Mouse (Mus musculus): ENCODE measurements around the gene Gprc5b. TPM values are rescaled to one million over a fixed set of nuclear protein-coding genes. Genes with fewer than 3 reads are reported as not detected.

Gene Gprc5b
- polyA plus RNA-seq, 1 experiment = 57.4 TPM

DNA sequence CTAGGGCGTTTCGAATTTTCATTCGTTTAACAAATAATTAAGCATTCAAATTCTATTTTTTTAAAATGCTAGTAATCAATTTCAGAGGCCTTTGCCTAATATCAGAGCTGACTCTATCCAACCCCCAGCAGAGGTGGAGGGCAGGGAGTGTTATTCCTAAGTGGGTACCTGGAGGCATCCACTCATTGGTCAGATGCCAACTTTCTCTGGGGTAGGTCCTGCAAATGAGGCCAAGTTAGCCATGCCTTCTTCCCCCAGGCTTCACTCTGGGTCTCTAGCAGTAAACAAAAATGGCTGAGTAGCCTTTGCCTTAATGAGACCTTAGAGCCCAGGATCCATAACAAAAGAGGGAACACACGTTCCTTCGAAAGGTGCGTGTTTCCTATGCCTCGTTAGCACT, 15.9 kb downstream of the Gprc5b start:
- Histone ChIP-seq H3K27me3 (ENCODE audit: control insufficient read depth, insufficient read depth, low read length) (no peaks in the 10 kb centered on the region), H3K4me1 (ENCODE audit: control insufficient read depth, insufficient read depth, low read length) (peaks cover 2% of the 10 kb centered on the region), H3K27ac (ENCODE audit: control insufficient read depth, insufficient read depth, low read depth, low read length) (no peak overlapping the region), H3K4me3 (ENCODE audit: control insufficient read depth, low read depth, low read length) (no peak overlapping the region), H3K36me3 (ENCODE audit: control insufficient read depth, insufficient read depth, low read length) (no peaks in the 10 kb centered on the region)
- no peak for TF ChIP-seq CTCF (IDR thresholded peaks at IDR 0.05; ENCODE audit: control insufficient read depth, insufficient read depth, insufficient replicate concordance, low read depth, low read length)
- TF ChIP-seq POLR2A (IDR thresholded peaks at IDR 0.05; ENCODE audit: control insufficient read depth, low read depth, low read length) = no peak

DNA sequence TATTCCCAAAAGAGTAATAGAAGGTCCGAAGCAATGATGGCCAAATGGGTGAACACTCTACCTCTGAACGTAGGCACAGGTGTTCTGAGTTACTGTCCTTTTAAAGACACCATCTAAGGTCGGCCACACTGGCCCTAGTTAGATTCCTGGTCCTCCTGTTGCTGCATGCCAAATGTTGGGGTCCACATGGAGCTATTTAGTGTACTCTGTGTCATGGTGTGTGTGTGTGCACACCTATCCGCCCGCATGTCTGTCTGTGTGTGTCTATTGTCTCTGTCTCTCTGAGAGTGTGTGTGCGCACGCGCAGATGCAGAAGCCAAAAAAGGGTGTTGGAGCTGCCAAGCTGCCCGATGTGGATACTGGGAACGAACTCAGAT, 17.9 kb downstream of the Gprc5b start:
- Histone ChIP-seq H3K4me3 (ENCODE audit: control insufficient read depth, low read depth, low read length) (peak overlapping the region; percentile 61), H3K27me3 (ENCODE audit: control insufficient read depth, insufficient read depth, low read length) (no peaks in the 10 kb centered on the region), H3K27ac (ENCODE audit: control insufficient read depth, insufficient read depth, low read depth, low read length) (no peak overlapping the region; the same call in 1 of the 2 replicates), H3K36me3 (ENCODE audit: control insufficient read depth, insufficient read depth, low read length) (no peaks in the 10 kb centered on the region), H3K4me1 (ENCODE audit: control insufficient read depth, insufficient read depth, low read length) (peaks cover 2% of the 10 kb centered on the region)
- TF ChIP-seq CTCF (IDR thresholded peaks at IDR 0.05; ENCODE audit: control insufficient read depth, insufficient read depth, insufficient replicate concordance, low read depth, low read length) (no peak), POLR2A (IDR thresholded peaks at IDR 0.05; ENCODE audit: control insufficient read depth, low read depth, low read length) (no peak)

DNA sequence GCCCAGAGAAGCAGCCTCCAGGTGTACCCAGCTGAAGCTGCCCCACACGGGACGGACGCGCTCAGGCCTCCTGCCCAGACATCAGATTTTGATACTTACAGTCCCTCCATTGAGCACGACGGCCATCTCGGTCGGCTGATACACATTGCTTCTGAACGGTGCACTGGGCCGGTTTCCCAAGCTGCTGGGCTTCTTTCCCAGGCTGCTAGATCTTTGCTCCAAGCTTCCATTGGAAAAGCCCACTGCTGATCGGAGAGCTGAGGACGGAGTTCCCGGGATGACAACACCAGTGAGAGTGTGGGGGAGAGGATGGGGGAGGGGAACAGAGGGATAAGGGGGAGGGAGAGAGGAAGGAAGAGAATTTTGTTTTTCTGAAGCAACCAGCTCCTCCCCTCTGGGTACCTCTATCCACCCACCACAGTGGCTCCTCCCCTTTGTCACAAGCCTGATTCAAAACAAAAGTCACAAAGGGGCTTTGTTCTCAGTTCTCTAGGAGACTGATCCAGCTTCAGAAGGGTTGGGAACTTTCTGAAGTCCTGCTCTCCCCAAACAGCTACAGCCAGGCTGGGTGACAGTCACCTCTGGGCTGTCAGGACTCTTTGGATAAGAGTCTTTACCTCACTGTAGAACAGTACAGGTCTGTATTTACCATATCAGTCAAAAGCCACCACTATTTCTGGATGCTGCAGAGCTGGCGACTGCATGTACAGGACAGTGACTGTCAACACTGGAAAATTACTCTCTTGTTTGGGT, 18.4 kb downstream of the Gprc5b start:
- H3K27me3 ChIP-seq (ENCODE audit: control insufficient read depth, insufficient read depth, low read length) = no peaks in the 10 kb centered on the region
- peak overlapping the region; percentile 67 for H3K4me3 ChIP-seq (ENCODE audit: control insufficient read depth, low read depth, low read length)
- peaks cover 2% of the 10 kb centered on the region for H3K4me1 ChIP-seq (ENCODE audit: control insufficient read depth, insufficient read depth, low read length)
- TF ChIP-seq POLR2A (IDR thresholded peaks at IDR 0.05; ENCODE audit: control insufficient read depth, low read depth, low read length) (no peak), CTCF (IDR thresholded peaks at IDR 0.05; ENCODE audit: control insufficient read depth, insufficient read depth, insufficient replicate concordance, low read depth, low read length) (no peak)
- H3K36me3 ChIP-seq (ENCODE audit: control insufficient read depth, insufficient read depth, low read length) = no peaks in the 10 kb centered on the region
- H3K27ac ChIP-seq (ENCODE audit: control insufficient read depth, insufficient read depth, low read depth, low read length) = peak overlapping the region; percentile 31

DNA sequence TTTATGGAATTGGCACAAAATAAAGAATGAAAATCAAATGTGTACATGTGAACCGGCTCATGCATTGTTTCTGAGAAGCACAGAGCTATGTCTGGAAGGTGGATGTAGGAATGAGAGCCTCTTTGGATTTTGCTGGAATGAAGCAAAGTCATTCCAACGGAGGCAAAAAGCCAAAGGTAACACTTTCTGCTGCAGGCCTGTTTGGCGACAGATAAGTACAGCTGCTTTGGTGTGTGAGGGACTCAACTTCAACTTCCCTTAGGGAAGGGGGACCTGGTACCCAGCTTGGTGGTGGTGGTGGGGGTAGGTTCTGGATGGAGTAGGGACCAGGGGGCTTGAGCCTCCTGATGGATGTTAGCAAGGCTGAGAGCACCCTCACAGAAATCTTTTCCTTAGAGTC, 19.2 kb downstream of the Gprc5b start:
- Histone ChIP-seq H3K4me3 (ENCODE audit: control insufficient read depth, low read depth, low read length) (peak overlapping the region; percentile 67), H3K27ac (ENCODE audit: control insufficient read depth, insufficient read depth, low read depth, low read length) (no peak overlapping the region), H3K27me3 (ENCODE audit: control insufficient read depth, insufficient read depth, low read length) (no peaks in the 10 kb centered on the region), H3K4me1 (ENCODE audit: control insufficient read depth, insufficient read depth, low read length) (no peaks in the 10 kb centered on the region; the same call in 1 of the 2 replicates), H3K36me3 (ENCODE audit: control insufficient read depth, insufficient read depth, low read length) (no peaks in the 10 kb centered on the region)
- TF ChIP-seq POLR2A (IDR thresholded peaks at IDR 0.05; ENCODE audit: control insufficient read depth, low read depth, low read length) (no peak), CTCF (IDR thresholded peaks at IDR 0.05; ENCODE audit: control insufficient read depth, insufficient read depth, insufficient replicate concordance, low read depth, low read length) (no peak)

DNA sequence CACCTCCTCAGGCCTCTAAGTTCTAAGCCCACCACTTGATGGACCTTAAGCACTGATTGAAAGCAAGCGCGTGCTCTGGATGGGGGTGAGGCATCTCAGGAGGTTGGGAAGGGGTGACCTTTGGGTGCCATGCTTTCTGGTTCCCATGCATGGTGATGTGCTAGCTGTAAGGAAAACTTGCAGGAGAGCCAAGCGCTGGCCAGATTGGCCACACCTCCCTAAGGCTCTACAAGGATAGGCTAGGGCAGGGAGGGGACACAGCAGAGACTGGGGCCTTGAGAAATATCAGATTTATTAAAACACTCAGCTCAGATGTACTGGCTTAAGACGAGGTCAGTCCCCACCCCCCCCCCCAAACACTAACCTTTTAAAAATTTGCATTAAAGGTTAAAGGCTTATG, 21.6 kb downstream of the Gprc5b start:
- Histone ChIP-seq H3K4me1 (ENCODE audit: control insufficient read depth, insufficient read depth, low read length) (no peaks in the 10 kb centered on the region; the same call in 1 of the 2 replicates), H3K4me3 (ENCODE audit: control insufficient read depth, low read depth, low read length) (no peak overlapping the region), H3K27me3 (ENCODE audit: control insufficient read depth, insufficient read depth, low read length) (no peaks in the 10 kb centered on the region), H3K36me3 (ENCODE audit: control insufficient read depth, insufficient read depth, low read length) (no peaks in the 10 kb centered on the region), H3K27ac (ENCODE audit: control insufficient read depth, insufficient read depth, low read depth, low read length) (no peak overlapping the region)
- no peak for TF ChIP-seq POLR2A (IDR thresholded peaks at IDR 0.05; ENCODE audit: control insufficient read depth, low read depth, low read length)
- TF ChIP-seq CTCF (IDR thresholded peaks at IDR 0.05; ENCODE audit: control insufficient read depth, insufficient read depth, insufficient replicate concordance, low read depth, low read length) = no peak

DNA sequence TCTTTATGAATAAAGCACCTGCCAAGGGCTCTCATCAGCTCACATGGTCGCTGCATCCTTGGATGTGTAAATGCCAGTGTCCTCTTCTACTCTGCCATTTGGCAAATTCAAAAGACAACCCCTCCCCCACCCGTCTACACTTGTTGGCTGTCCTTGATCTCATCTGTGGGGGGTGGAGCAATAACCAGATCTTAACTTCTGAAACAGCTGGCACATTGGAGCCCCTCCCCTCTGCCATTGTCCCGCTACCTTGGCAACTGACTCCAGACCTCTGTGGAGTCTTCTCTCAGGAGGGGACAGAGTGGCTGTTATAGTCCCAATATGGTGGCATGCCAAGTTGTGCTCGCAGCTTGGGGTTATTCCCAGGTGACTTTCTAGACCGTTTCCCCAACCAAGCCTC, 22.7 kb downstream of the Gprc5b start:
- Histone ChIP-seq H3K36me3 (ENCODE audit: control insufficient read depth, insufficient read depth, low read length) (no peaks in the 10 kb centered on the region), H3K27me3 (ENCODE audit: control insufficient read depth, insufficient read depth, low read length) (no peaks in the 10 kb centered on the region), H3K4me1 (ENCODE audit: control insufficient read depth, insufficient read depth, low read length) (no peaks in the 10 kb centered on the region; the same call in 1 of the 2 replicates), H3K27ac (ENCODE audit: control insufficient read depth, insufficient read depth, low read depth, low read length) (no peak overlapping the region), H3K4me3 (ENCODE audit: control insufficient read depth, low read depth, low read length) (no peak overlapping the region)
- TF ChIP-seq CTCF (IDR thresholded peaks at IDR 0.05; ENCODE audit: control insufficient read depth, insufficient read depth, insufficient replicate concordance, low read depth, low read length) = no peak
- TF ChIP-seq POLR2A (IDR thresholded peaks at IDR 0.05; ENCODE audit: control insufficient read depth, low read depth, low read length) = no peak

DNA sequence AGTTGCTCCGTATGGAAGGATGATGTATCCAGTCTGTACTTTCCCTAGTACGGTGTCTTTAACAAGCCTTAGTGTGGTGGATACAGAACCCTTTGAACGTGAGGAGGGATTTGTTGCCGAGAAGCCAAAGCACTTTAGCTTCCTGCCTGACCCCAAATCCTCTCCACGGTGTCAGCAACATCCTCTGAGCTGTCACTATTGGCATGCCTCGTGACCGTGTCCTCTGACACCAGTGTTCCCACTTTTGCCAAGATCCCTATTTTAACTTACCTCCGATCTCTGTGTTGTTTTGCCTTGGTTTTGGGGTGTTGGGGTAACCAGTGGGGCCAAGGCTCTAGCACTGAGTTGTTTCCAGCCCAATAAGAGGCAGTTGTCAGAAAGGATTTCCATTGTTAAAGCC, 23.5 kb downstream of the Gprc5b start:
- Histone ChIP-seq H3K36me3 (ENCODE audit: control insufficient read depth, insufficient read depth, low read length) (no peaks in the 10 kb centered on the region), H3K4me3 (ENCODE audit: control insufficient read depth, low read depth, low read length) (no peak overlapping the region), H3K27ac (ENCODE audit: control insufficient read depth, insufficient read depth, low read depth, low read length) (no peak overlapping the region), H3K4me1 (ENCODE audit: control insufficient read depth, insufficient read depth, low read length) (no peaks in the 10 kb centered on the region; the same call in 1 of the 2 replicates), H3K27me3 (ENCODE audit: control insufficient read depth, insufficient read depth, low read length) (no peaks in the 10 kb centered on the region)
- TF ChIP-seq CTCF (IDR thresholded peaks at IDR 0.05; ENCODE audit: control insufficient read depth, insufficient read depth, insufficient replicate concordance, low read depth, low read length) = no peak
- no peak for TF ChIP-seq POLR2A (IDR thresholded peaks at IDR 0.05; ENCODE audit: control insufficient read depth, low read depth, low read length)
